Mouse (Mus musculus): ENCODE data around the gene Dcakd. TPM values are rescaled to one million over a fixed set of nuclear protein-coding genes. Genes with fewer than 3 reads are reported as not detected.

Dcakd gene
- total RNA-seq, 1 experiment from 2014 or later, result 21.1 TPM

DNA sequence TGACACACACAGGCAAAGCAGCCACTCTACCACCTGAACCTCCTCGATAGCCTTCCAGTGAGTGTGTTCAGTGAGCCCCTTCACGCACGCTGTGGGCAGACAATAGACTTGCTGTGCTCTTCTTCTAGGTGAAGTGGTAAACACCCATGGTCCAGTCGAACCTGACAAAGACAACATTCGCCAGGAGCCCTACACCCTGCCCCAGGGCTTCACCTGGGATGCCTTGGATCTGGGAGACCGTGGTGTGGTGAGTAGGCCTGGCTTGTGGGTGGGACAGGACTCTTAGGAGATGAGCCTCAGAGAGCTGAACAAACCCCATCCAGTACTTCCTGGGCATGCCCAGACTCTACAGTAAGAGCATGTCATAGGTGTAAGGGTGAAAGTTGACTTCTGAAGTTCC, 23.9 kb upstream of the Dcakd start:
- no peak for ATAC-seq (replicated peaks in 1 of 2; ENCODE audit: insufficient read depth in 1 of 2, low FRiP score in 2 of 2, low TSS enrichment in 1 of 2, low read depth in 1 of 2, poor library complexity in 2 of 2, severe bottlenecking in 2 of 2)

DNA sequence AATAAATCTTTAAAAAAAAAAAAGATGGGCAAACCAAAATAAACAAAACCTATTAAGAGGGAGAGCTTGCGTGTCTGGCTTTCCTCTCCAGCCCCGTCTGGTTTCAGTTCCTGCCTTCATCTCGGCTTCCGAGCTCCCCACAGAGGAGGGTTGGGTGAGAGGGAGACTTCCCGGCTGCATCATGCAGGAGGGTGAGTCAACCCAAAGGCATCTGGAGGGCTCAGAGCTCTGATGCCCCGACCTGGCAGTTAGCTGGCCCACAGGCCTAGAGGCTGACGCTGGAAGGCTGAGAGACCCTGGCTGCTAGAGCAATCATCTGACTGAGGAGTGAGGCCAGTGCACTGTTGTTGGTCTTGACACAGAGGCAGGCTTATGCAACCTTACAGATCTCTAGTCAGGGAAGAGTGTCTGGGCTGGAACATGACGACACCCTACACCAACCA, 23.1 kb upstream of the Dcakd start:
- peak in 1 of 2 experiments; percentile 17; a peak in 1 of 4 replicates for ATAC-seq (replicated peaks in 1 of 2; ENCODE audit: insufficient read depth in 1 of 2, low FRiP score in 2 of 2, low TSS enrichment in 1 of 2, low read depth in 1 of 2, poor library complexity in 2 of 2, severe bottlenecking in 2 of 2)

DNA sequence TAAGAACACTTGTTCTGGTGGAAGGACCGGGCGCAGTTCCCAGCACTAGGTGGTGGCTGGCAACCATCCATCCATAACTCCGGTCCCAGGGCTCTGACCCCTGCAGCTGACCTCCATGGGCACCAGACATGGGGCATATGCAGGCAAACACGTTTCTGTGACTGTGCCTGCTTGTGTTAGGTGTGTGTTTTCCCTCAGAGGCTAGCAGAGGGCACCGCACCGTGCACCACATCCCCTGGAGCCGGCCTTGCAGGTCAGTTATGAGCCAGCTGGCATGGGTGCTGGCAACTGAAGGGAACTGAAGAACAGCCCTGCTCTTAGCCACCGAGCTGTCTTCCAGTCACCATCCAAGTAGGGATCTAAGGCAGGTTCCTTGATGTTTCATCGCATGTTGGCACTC, 22.0 kb upstream of the Dcakd start:
- no peak for ATAC-seq (replicated peaks in 1 of 2; ENCODE audit: insufficient read depth in 1 of 2, low FRiP score in 2 of 2, low TSS enrichment in 1 of 2, low read depth in 1 of 2, poor library complexity in 2 of 2, severe bottlenecking in 2 of 2)

DNA sequence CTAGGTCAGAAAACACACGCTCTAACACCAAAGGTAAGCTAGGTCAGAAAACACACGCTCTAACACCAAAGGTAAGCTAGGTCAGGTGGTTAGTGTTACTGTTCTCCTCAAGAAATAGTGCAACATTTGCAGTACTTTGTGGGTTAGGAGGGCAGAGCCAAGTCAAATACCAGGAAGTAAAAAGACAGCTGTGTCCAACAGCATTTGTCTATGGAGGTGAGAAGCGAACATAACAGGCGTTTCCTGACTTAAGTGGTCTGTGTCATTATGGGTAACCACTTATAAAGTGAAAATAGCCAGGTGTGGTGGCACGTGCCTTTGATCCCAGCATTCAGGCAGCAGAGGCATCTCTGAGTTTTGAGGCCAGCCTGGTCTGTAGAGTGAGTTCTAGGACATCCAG, 21.5 kb upstream of the Dcakd start:
- ATAC-seq (replicated peaks in 1 of 2; ENCODE audit: insufficient read depth in 1 of 2, low FRiP score in 2 of 2, low TSS enrichment in 1 of 2, low read depth in 1 of 2, poor library complexity in 2 of 2, severe bottlenecking in 2 of 2), result no peak

DNA sequence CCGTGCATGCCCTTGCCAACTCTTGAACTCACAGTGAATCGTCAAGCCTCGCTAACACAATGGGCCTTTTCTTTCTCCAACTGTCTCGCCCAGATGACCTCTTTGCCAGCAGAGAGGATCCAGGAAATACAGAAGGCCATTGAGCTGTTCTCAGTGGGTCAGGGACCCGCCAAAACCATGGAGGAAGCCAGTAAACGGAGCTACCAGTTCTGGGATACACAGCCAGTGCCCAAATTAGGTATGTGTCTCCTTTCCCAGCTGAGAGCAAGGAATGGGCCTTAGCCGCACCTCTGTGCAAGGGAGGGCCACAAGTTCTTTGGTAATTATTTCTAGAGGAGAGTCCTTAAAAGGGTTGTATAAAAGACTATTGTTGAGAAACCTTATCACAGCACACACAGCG, 18.2 kb upstream of the Dcakd start:
- no peak for ATAC-seq (replicated peaks in 1 of 2; ENCODE audit: insufficient read depth in 1 of 2, low FRiP score in 2 of 2, low TSS enrichment in 1 of 2, low read depth in 1 of 2, poor library complexity in 2 of 2, severe bottlenecking in 2 of 2)

DNA sequence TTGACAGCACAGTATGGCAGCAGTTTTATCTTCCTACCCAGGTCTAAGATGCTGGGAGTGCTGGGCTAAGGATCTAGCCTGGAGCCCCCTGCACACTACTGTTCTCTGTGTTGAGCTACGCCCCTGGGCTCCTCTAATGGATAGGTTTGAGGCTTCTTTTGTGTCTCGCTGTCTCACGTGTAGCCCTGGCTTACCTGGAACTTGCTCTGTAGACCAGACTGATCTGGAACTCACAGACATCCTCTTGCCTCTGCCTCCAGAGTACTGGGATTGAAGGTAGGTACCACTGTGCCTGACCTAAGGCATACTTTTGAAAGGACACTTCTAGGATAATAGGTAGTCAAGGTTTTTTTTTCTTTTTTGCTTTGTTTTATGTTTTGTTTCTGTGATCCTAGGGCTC, 15.8 kb upstream of the Dcakd start:
- no peak for ATAC-seq (replicated peaks in 1 of 2; ENCODE audit: insufficient read depth in 1 of 2, low FRiP score in 2 of 2, low TSS enrichment in 1 of 2, low read depth in 1 of 2, poor library complexity in 2 of 2, severe bottlenecking in 2 of 2)

DNA sequence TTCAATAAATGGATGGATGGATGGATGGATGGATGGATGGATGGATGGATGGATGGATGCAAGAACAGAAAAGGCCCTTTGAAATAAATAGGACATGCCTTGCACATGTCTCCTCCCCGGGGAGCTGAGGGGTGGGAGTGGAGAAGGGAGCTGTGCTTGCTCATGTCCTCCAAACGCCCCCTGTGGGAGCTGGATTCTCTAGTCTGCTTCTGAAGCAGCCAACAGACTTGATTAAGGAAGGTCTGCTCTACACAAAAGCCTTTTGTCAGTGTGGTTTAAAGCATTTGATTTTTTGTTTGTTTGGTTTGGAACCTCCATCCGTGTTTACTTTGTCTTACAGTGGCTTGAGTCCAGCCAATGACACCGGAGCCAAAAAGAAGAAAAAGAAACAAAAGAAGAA, 14.7 kb upstream of the Dcakd start:
- no peak for ATAC-seq (replicated peaks in 1 of 2; ENCODE audit: insufficient read depth in 1 of 2, low FRiP score in 2 of 2, low TSS enrichment in 1 of 2, low read depth in 1 of 2, poor library complexity in 2 of 2, severe bottlenecking in 2 of 2)

DNA sequence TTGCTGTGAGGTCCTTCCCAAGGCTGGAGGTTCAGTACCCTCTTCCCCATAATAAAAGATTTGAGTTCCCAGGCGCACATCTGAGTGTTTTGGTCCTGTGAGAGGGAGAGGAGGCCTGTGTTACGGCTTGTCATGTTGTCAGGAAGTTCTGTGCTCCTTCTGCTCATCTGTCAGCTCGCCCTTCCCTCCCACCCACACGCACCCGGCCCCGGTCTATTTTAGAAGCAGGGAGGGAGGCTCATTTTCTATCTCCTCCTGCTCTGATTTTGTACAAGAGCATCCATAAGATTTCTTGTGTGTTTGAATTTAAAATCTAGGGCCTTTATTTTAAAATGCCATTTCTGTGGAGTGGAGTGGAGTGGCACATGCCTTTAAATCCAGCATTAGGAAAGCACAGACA, 9.9 kb upstream of the Dcakd start:
- no peak for ATAC-seq (replicated peaks in 1 of 2; ENCODE audit: insufficient read depth in 1 of 2, low FRiP score in 2 of 2, low TSS enrichment in 1 of 2, low read depth in 1 of 2, poor library complexity in 2 of 2, severe bottlenecking in 2 of 2)

DNA sequence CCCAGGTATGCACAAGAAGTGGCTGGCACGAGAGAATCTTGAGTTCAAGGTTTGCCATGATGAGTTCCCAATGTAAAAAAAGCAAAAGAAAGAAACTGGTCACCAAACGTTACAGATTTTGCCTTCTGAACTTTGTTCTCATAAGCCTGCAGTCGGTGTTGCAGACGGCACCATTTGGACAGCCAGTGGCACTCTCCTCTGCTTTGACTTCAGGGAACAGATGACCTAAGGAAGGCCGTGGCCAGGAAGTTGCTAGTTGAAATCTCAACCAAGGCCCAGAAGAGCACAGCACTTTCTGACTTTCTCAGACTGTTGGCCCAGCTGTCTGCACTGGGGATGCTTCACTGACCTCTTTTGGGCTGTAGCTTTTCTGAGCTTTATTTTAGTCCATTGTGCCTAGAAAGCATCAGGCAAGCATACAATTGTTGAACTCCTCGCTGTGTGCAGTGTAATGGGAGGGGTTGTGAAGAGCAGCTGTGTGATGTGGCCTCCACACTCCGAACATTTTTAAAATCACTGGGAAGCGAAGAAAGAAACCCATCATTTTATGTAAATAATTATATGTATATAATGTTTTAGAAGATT, 8.8 kb upstream of the Dcakd start:
- ATAC-seq (replicated peaks in 1 of 2; ENCODE audit: insufficient read depth in 1 of 2, low FRiP score in 2 of 2, low TSS enrichment in 1 of 2, low read depth in 1 of 2, poor library complexity in 2 of 2, severe bottlenecking in 2 of 2), result no peak

DNA sequence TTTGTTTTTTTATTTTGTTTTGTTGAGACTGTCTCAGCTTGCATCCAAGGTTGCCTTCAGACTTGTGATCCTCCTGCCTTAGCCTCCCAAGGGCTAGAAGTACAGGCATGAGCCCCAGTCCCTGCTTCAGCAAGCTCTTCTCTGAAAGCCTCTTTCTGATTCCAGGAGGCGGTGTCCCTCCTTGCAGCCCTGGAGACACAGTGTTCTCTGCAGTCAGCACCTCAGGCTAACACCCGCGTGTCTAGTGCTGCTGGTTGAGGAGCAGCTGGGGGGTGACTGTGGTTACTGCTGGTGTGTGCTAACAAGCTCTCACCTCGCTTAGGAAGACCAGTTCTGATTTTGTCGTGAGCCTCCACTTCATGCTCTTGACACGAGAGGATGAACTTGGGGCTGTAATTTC, 6.9 kb upstream of the Dcakd start:
- ATAC-seq (replicated peaks in 1 of 2; ENCODE audit: insufficient read depth in 1 of 2, low FRiP score in 2 of 2, low TSS enrichment in 1 of 2, low read depth in 1 of 2, poor library complexity in 2 of 2, severe bottlenecking in 2 of 2), result no peak

DNA sequence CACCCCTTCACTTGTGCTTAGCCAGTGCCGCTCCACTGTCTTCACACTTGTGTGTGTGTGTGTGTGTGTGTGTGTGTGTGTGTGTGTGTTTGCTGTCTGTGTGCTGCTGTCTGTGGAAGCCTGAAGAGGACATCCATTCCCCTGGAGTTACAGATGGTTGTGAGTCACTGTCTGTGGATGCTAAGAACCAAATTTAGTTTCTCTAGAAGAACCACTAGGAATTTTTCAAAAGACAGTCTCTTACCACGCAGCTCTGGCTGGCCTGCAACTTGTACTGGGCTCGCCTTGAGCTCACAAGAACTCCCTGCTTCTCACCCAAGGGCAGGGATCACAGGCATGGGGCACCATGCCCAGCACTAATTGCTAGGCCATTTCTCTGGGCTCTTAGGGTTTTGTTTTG, 4.9 kb upstream of the Dcakd start:
- no peak for ATAC-seq (replicated peaks in 1 of 2; ENCODE audit: insufficient read depth in 1 of 2, low FRiP score in 2 of 2, low TSS enrichment in 1 of 2, low read depth in 1 of 2, poor library complexity in 2 of 2, severe bottlenecking in 2 of 2)

DNA sequence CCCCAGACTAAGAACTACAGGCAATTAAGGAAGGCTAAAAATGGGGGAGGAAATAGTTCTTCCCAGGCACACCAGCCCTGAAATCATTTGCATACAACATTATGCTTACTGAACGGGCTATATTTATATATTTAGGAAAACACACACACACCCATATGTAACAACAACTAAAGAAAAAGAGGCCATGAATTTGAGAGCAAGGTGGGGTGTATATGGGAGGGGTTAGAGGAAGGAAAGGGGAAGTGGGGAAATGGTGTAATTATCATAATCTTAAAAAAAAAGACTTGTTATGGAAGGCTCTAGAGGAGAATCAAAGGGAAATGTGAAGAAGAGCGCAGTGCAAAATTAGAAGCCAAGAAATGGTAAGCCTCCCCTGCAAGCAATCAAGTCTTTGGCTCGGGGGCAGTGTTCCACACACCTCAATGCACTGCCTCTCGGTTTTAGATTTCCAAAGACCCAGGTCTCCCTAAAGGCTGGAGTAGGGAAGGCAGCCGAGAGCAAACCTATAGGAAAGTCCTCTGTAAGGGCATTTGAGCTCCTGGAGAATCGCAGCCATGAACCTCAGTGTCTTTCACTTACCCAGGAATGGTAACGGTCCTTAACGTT, 460 bp downstream of the Dcakd start:
- 0 out of 4 replicates have a peak, but pooled peaks of 1 of the 2 experiments have one; percentile 2 for ATAC-seq (replicated peaks in 1 of 2; ENCODE audit: insufficient read depth in 1 of 2, low FRiP score in 2 of 2, low TSS enrichment in 1 of 2, low read depth in 1 of 2, poor library complexity in 2 of 2, severe bottlenecking in 2 of 2)

DNA sequence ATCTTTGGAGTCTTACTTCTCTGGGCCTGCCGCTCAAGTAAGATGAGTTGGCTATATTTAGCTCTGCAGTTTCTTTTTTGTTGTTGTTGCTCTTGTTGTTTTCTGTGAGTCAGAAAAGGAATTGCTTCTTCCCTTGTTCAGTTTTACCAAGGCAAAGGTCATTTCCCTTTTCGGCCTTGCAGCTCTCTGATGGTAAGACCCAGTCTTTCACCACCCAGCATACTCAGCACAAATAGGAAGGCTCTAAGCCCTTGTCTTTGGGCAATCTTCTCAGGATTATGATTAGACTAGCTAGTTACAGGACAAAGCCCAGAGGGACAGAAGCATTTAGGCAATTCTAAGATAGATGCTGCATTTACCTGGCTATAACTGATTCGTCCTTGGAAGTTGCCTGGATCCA, 1.2 kb downstream of the Dcakd start:
- no peak for ATAC-seq (replicated peaks in 1 of 2; ENCODE audit: insufficient read depth in 1 of 2, low FRiP score in 2 of 2, low TSS enrichment in 1 of 2, low read depth in 1 of 2, poor library complexity in 2 of 2, severe bottlenecking in 2 of 2)

DNA sequence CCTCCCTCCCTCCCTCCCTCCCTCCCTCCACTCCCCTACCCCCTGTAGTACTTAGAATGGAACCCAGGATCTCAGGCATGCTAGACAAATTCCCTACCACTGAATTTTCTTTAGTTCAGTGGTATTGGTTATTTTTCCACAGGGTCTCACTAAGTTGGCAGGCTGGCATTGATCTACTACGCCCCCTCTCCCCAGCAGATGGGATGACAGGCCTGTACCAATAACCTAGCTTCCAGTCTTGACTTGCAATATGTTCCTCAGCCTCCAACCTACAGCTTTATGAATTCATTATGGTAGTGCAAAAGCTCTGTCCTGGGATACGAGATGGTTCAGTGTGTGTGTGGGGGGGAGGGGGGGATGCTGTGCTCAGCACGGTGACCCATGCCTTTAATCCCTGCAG, 4.2 kb downstream of the Dcakd start:
- ATAC-seq (replicated peaks in 1 of 2; ENCODE audit: insufficient read depth in 1 of 2, low FRiP score in 2 of 2, low TSS enrichment in 1 of 2, low read depth in 1 of 2, poor library complexity in 2 of 2, severe bottlenecking in 2 of 2), result no peak

DNA sequence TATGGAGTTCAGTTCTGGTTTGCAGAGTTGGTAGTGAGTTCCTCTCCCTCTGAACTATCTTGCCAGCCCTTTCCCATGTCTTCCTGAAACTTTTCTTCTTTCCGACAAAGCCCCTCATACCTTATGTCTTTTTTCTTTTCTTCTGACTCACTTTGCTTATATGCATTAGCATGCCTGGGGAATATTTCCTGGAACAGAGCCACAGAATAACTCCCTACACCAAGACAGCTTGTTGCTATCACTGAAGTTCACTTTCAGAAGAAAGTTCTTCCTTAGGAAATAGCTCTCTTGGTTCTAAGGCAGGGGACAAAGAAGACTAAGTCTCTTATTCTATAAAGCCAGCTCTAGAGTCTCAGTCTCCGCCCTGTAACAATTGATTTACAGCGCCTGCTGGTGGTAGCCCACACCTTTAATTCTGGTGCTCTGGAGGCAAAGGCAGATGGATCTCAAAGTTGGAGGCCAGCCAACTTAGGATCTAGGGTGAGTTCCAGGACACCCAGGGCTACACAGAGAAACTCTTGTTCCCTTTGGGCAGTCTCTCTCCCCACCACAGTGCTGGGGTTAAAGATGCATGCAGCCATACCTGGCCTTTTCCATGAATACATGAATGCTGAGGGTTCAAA, 7.3 kb downstream of the Dcakd start:
- ATAC-seq (replicated peaks in 1 of 2; ENCODE audit: insufficient read depth in 1 of 2, low FRiP score in 2 of 2, low TSS enrichment in 1 of 2, low read depth in 1 of 2, poor library complexity in 2 of 2, severe bottlenecking in 2 of 2), result no peak

DNA sequence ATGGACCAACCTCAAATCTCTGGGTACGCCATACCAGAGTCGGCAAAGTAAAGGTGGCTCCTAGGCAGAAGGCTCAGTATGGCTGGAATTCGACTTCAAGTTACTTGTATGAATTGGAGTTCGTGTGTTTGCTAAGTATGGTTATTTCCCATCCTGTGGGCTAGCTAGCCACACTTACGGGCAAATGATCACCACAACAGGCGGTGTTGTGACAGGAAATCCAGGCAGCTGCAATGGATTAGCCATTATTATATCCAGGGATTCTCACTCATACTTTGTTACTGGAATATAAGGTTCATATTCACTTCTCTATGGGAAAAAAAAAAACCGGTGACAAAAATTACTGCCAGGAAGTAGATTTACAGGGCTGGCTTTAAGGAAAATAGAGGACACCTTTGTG, 8.8 kb downstream of the Dcakd start:
- no peak for ATAC-seq (replicated peaks in 1 of 2; ENCODE audit: insufficient read depth in 1 of 2, low FRiP score in 2 of 2, low TSS enrichment in 1 of 2, low read depth in 1 of 2, poor library complexity in 2 of 2, severe bottlenecking in 2 of 2)

DNA sequence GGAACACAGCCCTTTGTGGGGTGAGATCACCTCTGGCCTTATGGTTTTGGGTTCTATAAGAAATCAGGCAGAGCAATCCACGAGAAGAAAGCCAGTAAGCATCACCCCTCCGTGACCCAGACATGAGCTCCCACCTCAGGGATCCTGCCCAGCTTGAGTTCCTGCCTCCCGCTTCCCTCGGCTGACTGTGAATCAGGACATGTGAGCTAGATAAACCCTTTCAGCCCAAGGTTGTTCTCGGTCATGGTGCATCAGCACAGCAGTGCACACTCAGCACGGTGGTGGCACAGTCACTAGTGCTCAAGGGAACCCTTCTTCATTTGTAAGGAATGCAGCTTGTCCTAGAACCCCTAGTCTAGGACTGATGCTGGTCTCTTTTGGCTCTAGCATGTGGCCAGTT, 9.3 kb downstream of the Dcakd start:
- no peak for ATAC-seq (replicated peaks in 1 of 2; ENCODE audit: insufficient read depth in 1 of 2, low FRiP score in 2 of 2, low TSS enrichment in 1 of 2, low read depth in 1 of 2, poor library complexity in 2 of 2, severe bottlenecking in 2 of 2)

DNA sequence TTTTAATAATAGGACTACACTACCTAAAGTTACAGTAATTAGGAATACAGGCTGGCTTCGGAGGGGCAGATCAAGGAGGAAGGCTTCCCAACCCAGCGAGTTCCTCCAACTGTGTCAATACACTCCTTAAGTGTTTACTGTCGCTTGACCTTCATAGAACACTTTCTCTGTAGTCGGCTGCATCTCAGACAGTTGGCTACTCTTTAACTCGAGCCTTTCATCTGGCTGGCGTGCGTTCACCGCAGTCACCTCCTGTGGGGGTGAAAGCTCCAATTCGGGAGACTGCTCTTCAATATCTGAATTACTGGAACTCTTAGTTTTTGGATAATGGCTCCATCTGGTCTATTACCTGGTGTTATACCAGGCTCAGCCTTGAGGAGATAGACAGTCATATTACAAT, 10.5 kb downstream of the Dcakd start:
- ATAC-seq (replicated peaks in 1 of 2; ENCODE audit: insufficient read depth in 1 of 2, low FRiP score in 2 of 2, low TSS enrichment in 1 of 2, low read depth in 1 of 2, poor library complexity in 2 of 2, severe bottlenecking in 2 of 2), result no peak

DNA sequence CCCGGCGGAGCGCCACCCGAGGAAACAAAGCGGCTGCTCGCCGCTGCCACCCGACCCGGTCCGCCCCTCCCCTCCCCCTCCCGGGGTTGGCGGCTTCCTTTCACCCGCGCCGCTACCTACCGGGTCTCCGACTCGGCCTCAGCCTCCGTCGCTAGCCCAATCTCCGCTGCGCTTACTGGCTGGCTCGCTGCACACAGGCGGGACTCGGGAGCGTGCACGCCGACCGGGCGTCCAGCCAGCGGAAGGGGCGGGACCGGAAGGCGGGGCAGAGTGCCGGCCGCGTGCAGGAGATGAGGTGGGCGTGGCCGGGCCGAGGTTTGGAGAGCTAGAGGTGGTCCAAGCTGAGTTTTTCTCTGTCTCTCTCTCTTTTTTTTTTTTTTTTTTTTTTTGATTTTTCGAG, 11.2 kb downstream of the Dcakd start:
- ATAC-seq (replicated peaks in 1 of 2; ENCODE audit: insufficient read depth in 1 of 2, low FRiP score in 2 of 2, low TSS enrichment in 1 of 2, low read depth in 1 of 2, poor library complexity in 2 of 2, severe bottlenecking in 2 of 2), result peak; percentile 92 to 99

Measured in hematopoietic stem cell, adult 5-6 weeks (primary cell).